Mouse (Mus musculus) liver, adult 2 months (tissue): ENCODE results near the gene Cfap97d2. TPM values are rescaled to one million over a fixed set of nuclear protein-coding genes. Genes with fewer than 3 reads are reported as not detected.
A peak's percentile ranks its signal among the peaks of the same experiment; 100 is the strongest.

Experiments used
- DNase-seq: peaks from one replicate; pipeline ENCODE4 v3.0.0-alpha.2; 2011; ENCODE audit warnings: low read depth, low spot score; ENCODE audit errors: extremely low read depth
- H3K27ac ChIP-seq: fragments of 200-500 bp; replicated peaks from 2 replicates; pipeline ENCODE4 v1.5.1; 2012; ENCODE audit warnings: low read depth, mild to moderate bottlenecking, control low read depth, inconsistent platforms, low read length; ENCODE audit not compliant: insufficient read depth
- H3K27me3 ChIP-seq: fragments of 200-500 bp; 2 replicates; pipeline ENCODE4 v1.6.1; 2012; ENCODE audit warnings: mild to moderate bottlenecking, moderate library complexity, low read length, inconsistent platforms; ENCODE audit not compliant: control insufficient read depth, insufficient read depth
- H3K36me3 ChIP-seq: fragments of 200-500 bp; 2 replicates; pipeline ENCODE4 v1.6.1; 2012; ENCODE audit warnings: low read length, inconsistent platforms; ENCODE audit not compliant: control insufficient read depth, insufficient read depth
- H3K4me1 ChIP-seq: fragments of 200-500 bp; 2 replicates; pipeline ENCODE4 v1.6.1; 2011; ENCODE audit warnings: low read length; ENCODE audit not compliant: control insufficient read depth, insufficient read depth
- H3K4me3 ChIP-seq: fragments of 200-500 bp; 2 replicates; pipeline ENCODE4 v1.5.1; 2011; ENCODE audit warnings: low read depth, mild to moderate bottlenecking, control low read depth, low read length, moderate library complexity; ENCODE audit not compliant: insufficient read depth
- H3K79me2 ChIP-seq: fragments of 200-500 bp; 2 replicates; pipeline ENCODE4 v1.6.1; 2012; ENCODE audit warnings: inconsistent platforms, mild to moderate bottlenecking, low read length, moderate library complexity; ENCODE audit not compliant: control insufficient read depth, insufficient read depth
- H3K9ac ChIP-seq: fragments of 200-500 bp; 2 replicates; pipeline ENCODE4 v1.6.1; 2012; ENCODE audit warnings: low read depth, mild to moderate bottlenecking, control low read depth, inconsistent platforms, low read length
- CTCF ChIP-seq: fragments of 200-500 bp; IDR thresholded peaks from 2 replicates; pipeline ENCODE4 v1.5.1; 2011; ENCODE audit warnings: low read depth, low read length, control low read depth
- POLR2A ChIP-seq: fragments of 200-500 bp; IDR thresholded peaks from 2 replicates; pipeline ENCODE4 v1.6.1; 2011; ENCODE audit warnings: low read length, control low read depth; ENCODE audit not compliant: insufficient read depth; ENCODE audit errors: extremely low read depth
- WGBS: fragments of 180-500 bp; shearing (Covaris S2); methylation state at CpG from one replicate; pipeline ENCODE4 v1.1.7; 2018; 5-methylcytosine and 5-hydroxymethylcytosine counted together
- polyA plus RNA-seq: library from polyadenylated mRNA; depleted of rRNA; stranded (reverse); fragments of >200 nt; gene quantifications from 2 replicates; pipeline ENCODE4 v1.2.3, GENCODE M21; 2012; rRNA removed
- total RNA-seq: library from RNA; depleted of rRNA; stranded (reverse); fragments of >200 nt; gene quantifications from 2 replicates; pipeline ENCODE4 v1.2.3, GENCODE M21; 2014; rRNA removed

The Cfap97d2 gene
- total and polyA plus RNA-seq, 2 experiments: not detected

DNA sequence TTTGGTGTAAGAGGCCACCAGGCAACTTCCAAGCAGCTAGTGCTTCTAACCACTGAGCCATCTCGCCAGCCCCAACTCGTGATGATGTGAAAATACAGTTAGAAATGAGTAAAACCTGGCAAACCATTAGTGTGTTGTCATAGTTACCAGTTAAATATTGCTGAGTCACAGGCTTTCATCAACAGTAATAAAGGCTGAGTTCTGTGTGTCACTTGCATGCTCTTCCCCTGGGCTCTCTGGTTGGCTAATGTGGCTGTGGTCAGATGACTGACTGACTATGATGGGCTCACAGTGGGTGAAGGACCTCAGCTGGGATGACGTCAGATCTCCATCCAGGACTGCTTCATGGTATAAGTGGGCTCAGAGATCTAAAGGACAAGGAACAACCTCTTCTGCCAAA lies 74.8 kb downstream of the Cfap97d2 start:
- TF ChIP-seq CTCF (no peak), POLR2A (no peak)
- Histone ChIP-seq H3K9ac (no peak overlapping the region), H3K27ac (no peak overlapping the region), H3K36me3 (peaks cover 34% of the 10 kb centered on the region), H3K27me3 (no peaks in the 10 kb centered on the region), H3K79me2 (no peaks in the 10 kb centered on the region), H3K4me3 (no peak overlapping the region), H3K4me1 (peaks cover 2% of the 10 kb centered on the region; the same call in 1 of the 2 replicates)
- WGBS: 61% methylated on average over 3 of the region's 3 CpGs
- no peak for DNase-seq

DNA sequence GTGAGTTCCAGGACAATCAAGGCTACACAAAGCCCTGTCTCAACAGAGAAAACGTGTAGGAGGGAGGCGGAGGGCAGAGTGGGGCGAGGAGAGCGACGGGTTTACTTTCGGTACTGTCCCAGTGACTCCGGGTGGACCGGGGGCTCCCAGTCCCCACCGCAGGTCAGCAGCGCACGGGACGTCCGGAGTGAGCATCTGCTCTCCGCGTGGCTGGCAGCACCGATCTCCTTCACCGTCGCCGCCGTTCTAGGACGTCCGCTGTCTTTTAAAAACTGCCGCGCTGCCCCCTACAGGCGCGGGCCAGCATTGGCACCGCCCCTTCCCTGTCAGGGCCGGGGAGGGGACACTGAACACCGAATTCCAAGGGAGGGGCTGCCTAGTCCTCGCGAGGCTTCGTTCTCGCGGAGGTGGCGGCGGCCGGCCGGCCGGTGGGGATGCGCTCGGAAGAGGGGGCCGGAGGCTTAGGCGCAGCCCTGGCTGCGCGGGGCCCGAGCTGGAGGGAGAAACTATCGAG lies 79.6 kb downstream of the Cfap97d2 start, which contains the start of gene Upf3a:
Gene Upf3a (plus strand): TSS at position 366 of the 514 bp plus-strand sequence.
- TF ChIP-seq CTCF (peak; percentile 76), POLR2A (no peak)
- WGBS: under 1% methylated on average over 47 of the region's 47 CpGs
- Histone ChIP-seq H3K9ac (peak within 1 kb of the TSS; percentile 93), H3K27ac (peak within 1 kb of the TSS; percentile 98), H3K27me3 (no peaks in the 10 kb centered on the region), H3K4me3 (peak within 1 kb of the TSS; percentile 94), H3K36me3 (peaks cover 11% of the 10 kb centered on the region), H3K79me2 (0 out of 2 replicates have a peak, but pooled peaks cover 2% of the 10 kb centered on the region), H3K4me1 (peaks cover 2% of the 10 kb centered on the region; the same call in 1 of the 2 replicates)
- peak; percentile 75 for DNase-seq

DNA sequence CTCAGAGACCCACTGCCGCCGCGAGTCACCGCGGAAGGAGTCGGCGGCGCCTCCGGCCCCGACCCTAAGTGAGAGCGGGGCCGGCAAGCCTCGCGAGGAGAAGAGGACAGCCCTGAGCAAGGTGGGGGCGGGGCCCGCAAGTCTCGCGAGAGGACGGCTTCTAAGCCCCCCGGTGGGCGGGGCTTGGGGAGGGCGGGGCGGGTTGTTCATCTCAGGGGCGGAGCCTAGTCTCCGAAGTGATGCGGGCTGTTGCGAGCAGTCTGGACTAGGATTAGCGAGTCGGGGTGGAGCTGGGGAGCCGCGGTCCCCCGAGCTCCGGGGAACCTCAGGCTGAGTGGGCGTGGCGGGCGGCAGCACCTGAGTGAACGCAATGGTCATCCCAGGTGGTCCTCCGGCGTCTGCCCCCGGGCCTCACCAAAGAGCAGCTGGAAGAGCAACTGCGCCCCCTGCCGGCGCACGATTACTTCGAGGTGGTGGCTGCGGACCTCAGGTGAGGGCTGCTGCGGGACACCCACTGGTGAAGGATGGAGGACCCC lies 80.1 kb downstream of the Cfap97d2 start:
- peaks cover 7% of the 10 kb centered on the region for H3K36me3 ChIP-seq
- peak; percentile 84 for TF ChIP-seq CTCF
- TF ChIP-seq POLR2A: peak; percentile 38; the same call in 1 of the 2 replicates
- DNase-seq: peak; percentile 76
- H3K9ac ChIP-seq: peak overlapping the region; percentile 93
- under 1% methylated on average over 46 of the region's 47 CpGs for WGBS
- H3K27ac ChIP-seq: peak overlapping the region; percentile 98
- H3K27me3 ChIP-seq: no peaks in the 10 kb centered on the region
- H3K4me1 ChIP-seq: peaks cover 2% of the 10 kb centered on the region; the same call in 1 of the 2 replicates
- peak overlapping the region; percentile 94 for H3K4me3 ChIP-seq
- H3K79me2 ChIP-seq: 0 out of 2 replicates have a peak, but pooled peaks cover 2% of the 10 kb centered on the region

DNA sequence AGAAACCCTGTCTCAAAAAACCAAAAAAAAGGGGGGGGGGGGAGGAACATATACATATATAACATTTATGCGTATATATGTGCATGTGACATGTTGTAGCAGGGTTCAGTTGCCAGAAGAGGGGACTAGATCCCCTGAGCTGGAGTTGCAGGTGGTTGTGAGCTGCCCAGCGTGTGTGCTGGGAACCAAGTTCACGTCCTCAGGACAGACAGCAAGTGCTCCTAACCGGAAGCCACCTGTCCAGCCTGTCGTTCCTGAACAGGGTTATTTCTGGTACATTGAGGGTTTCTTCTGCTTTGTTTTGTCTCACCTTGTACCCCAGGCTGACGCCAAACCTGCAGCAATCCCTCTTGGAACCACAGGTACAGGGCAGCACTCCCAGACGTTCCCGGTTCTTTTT lies 83.9 kb downstream of the Cfap97d2 start:
- Histone ChIP-seq H3K27me3 (no peaks in the 10 kb centered on the region), H3K9ac (no peak overlapping the region), H3K4me3 (no peak overlapping the region), H3K4me1 (peaks cover 2% of the 10 kb centered on the region; the same call in 1 of the 2 replicates), H3K36me3 (peaks cover 11% of the 10 kb centered on the region; the same call in 1 of the 2 replicates), H3K79me2 (0 out of 2 replicates have a peak, but pooled peaks cover 2% of the 10 kb centered on the region), H3K27ac (no peak overlapping the region)
- WGBS: 98% methylated on average over 8 of the region's 8 CpGs
- no peak for TF ChIP-seq POLR2A
- no peak for TF ChIP-seq CTCF
- DNase-seq: no peak

Other genes starting within 250 kb of the Cfap97d2 start
- gene Gas6, start 211.4 kb upstream of the Cfap97d2 start, total RNA-seq: 23.9 and 25.5 TPM in 2 replicates
- gene Gas6, start 211.4 kb upstream of the Cfap97d2 start, polyA plus RNA-seq: 36.6 and 50.5 TPM in 2 replicates
- not detected in 2 replicates for gene 1700029H14Rik, start 143.4 kb upstream of the Cfap97d2 start, total RNA-seq
- gene 1700029H14Rik, start 143.4 kb upstream of the Cfap97d2 start, polyA plus RNA-seq: not detected in 2 replicates
- 10.3 TPM in 2 replicates for gene Rasa3, start 28.3 kb upstream of the Cfap97d2 start, total RNA-seq
- 6.1 and 6.6 TPM in 2 replicates for gene Rasa3, start 28.3 kb upstream of the Cfap97d2 start, polyA plus RNA-seq
- gene Cdc16, start 51.8 kb downstream of the Cfap97d2 start, total RNA-seq: 27.8 and 28.3 TPM in 2 replicates
- gene Cdc16, start 51.8 kb downstream of the Cfap97d2 start, polyA plus RNA-seq: 12.2 and 13.5 TPM in 2 replicates
- 5.3 and 5.6 TPM in 2 replicates for gene Upf3a, start 79.7 kb downstream of the Cfap97d2 start, total RNA-seq
- 3.1 and 3.2 TPM in 2 replicates for gene Upf3a, start 79.7 kb downstream of the Cfap97d2 start, polyA plus RNA-seq
- gene AF366264, start 132.5 kb downstream of the Cfap97d2 start, total RNA-seq: not detected in 2 replicates
- gene AF366264, start 132.5 kb downstream of the Cfap97d2 start, polyA plus RNA-seq: not detected in 2 replicates
- gene Champ1, start 163.8 kb downstream of the Cfap97d2 start, total RNA-seq: 2.3 and 3.0 TPM in 2 replicates
- gene Champ1, start 163.8 kb downstream of the Cfap97d2 start, polyA plus RNA-seq: 2.7 and 3.6 TPM in 2 replicates
- 5.4 and 6.5 TPM in 2 replicates for gene Coprs, start 184.4 kb downstream of the Cfap97d2 start, total RNA-seq
- gene Coprs, start 184.4 kb downstream of the Cfap97d2 start, polyA plus RNA-seq: 5.2 and 5.8 TPM in 2 replicates